Mouse (Mus musculus) central nervous system, embryonic 18 days (tissue): ENCODE results near the gene Cyp4f14. TPM values are rescaled to one million over a fixed set of nuclear protein-coding genes. Genes with fewer than 3 reads are reported as not detected.

Experiments
- polyA plus RNA-seq: library from polyadenylated mRNA; depleted of rRNA; stranded (reverse); fragments of >200 nt; gene quantifications from 2 replicates; pipeline ENCODE4 v1.2.3, GENCODE M21; 2012; rRNA removed

Gene Cyp4f14
- 0.21 and 0.33 TPM in 2 replicates for polyA plus RNA-seq

DNA sequence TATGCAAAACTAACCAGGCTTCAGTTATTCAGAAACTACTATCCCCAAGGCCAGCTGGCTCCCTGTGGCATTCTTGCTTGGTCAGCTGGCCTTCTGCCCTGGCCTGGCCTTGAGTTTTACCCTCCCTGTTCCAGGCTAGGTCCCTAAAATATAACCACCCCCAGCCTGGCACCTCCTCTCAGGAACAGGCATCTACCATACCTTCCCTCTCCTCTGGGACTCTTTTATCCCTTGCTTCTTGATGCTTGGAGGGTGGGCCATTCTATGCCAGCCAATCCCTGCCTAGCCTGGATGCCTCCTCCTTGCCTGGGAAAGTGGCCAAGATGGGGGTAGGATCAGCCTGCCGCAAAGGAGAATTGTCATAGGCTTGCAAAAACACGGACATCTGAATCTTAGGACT lies at the start of gene Cyp4f14:
Gene Cyp4f14, minus strand, starts transcription at position 212 of the 400 bp plus-strand sequence.

DNA sequence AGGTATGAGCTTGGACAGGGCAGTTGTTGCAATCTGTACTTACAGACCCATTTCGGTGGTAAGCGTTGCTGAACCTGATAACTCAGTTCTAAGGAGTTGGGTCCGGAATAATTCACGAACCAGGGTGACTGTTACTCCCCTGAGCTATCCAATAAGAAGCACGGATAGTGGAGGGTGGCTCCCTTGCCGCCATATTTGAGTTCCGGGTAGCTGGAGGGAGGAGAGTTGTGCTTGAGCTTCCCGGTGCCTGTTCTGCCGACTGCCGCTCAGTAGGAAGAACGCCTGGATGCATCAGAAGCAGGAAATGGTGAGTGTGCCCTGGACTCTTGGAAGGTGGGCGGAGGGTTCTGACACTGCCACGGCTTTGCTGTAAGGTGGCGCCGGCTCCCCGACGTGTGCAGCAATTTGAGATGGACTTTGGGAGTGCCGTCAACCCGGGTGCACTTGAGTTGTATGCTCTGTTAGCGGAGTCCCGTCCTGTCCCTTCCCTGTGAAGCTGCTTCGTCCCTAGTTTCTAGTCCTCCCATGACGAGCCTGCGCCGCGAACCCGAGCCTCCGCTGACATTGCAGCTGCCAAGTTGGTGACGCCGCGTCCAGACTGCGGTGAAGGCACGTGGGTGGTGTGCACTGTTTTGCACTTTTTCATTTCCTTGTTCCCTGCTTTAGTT lies 48.6 kb upstream of the Cyp4f14 start, which contains the start of gene Zfp472:
Gene Zfp472, plus strand, starts transcription at position 192 of the 668 bp plus-strand sequence.

DNA sequence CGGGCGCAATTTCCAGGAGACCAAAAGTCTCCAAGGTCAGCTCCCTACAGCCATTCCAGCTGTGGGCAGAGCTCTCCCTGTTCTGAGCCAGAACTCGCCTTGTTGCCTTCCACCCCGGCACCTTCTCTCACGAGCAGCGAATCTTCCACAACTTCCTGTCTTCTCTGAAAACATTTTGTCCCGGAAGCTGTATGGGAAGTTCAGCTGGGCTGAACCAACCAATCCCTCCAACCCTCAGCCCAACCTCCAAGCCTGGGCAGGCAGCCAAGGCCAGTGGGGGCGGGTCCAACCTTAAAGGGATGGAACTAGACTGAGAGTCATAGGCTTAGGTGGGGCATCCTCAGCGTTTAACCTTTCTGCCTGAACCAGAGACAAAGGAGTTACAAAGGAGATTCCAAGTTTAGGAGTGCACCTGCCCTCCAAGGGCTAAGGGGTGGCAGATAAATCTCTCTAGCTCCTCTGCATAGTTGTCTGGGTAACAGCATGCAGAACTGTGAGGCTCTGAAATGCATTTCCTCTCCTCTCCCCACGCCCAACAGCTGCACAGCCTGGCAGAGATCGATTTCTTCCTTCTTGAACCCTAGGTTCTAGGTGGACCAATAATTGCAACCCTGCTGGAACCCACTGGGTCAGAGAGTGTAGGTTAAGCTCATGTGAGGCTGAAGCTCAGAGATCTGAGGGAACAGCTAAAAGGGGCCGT lies 30.2 kb upstream of the Cyp4f14 start, which contains the start of gene Cyp4f13:
Gene Cyp4f13, minus strand, starts transcription at position 188 of the 700 bp plus-strand sequence.

DNA sequence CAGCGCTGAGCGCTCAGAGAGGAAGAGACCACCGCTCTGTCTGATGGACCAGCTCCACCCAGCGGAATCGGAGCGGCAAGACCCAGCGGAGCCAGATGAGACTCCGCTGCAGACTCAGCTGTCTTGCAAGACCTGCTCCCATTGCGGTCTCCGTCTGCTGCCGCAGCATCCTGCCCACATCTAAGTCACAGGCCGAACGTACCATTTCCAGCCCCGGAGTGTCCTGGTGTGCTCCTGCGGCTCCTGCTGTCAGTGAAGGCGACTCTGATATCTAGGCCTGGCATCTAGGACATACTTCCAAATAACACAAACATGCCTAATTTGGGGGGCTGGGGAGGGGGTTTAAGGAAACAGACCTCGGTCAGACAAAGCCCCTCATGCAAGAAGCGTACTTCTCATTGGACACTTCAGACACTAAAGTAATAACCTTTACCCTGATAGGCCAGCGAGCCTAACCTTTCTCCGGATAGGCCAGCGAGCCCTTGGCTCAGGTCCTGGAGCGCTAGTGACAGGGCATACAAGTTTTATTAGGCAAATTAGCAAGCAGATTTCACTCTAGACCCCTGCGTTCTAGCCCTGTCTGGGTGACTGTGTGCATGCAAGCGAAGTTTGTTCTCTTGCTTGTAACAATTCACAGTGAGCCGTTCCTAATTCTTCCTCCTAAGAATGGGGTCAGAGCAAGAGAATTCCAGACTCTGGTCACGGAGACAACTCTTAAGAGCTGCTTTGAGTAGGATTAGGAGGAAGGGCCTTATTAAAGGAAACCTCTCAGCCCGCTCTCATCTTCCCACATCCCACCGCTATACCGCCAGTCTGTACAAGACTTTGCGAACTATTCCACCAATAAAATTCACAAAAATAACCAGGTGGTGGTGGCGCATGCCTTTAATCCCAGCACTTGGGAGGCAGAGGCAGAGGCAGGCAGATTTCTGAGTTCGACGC lies 25.6 kb downstream of the Cyp4f14 start, which contains the start of gene Zfp870:
Gene Zfp870, minus strand, starts transcription at position 404 of the 942 bp plus-strand sequence.

Other genes starting within 250 kb of the Cyp4f14 start
- gene Cyp4f15, start 231.7 kb downstream of the Cyp4f14 start, polyA plus RNA-seq: 3.0 and 3.5 TPM in 2 replicates
- gene Zfp871, start 129.1 kb downstream of the Cyp4f14 start, polyA plus RNA-seq: 28.0 and 28.1 TPM in 2 replicates
- gene Zfp811, start 107.4 kb downstream of the Cyp4f14 start, polyA plus RNA-seq: 22.2 and 22.4 TPM in 2 replicates
- gene Zfp799, start 87.1 kb downstream of the Cyp4f14 start, polyA plus RNA-seq: 13.0 and 16.4 TPM in 2 replicates
- gene Zfp870, start 25.7 kb downstream of the Cyp4f14 start, polyA plus RNA-seq: 5.3 and 5.4 TPM in 2 replicates
- 11.2 and 13.3 TPM in 2 replicates for gene Cyp4f13, start 30.1 kb upstream of the Cyp4f14 start, polyA plus RNA-seq
- gene Zfp472, start 48.5 kb upstream of the Cyp4f14 start, polyA plus RNA-seq: 4.6 and 4.9 TPM in 2 replicates
- 14.3 and 14.7 TPM in 2 replicates for gene Zfp952, start 75.8 kb upstream of the Cyp4f14 start, polyA plus RNA-seq
- 14.8 and 15.6 TPM in 2 replicates for gene Zfp763, start 116.1 kb upstream of the Cyp4f14 start, polyA plus RNA-seq
- gene 4921501E09Rik, start 150.7 kb upstream of the Cyp4f14 start, polyA plus RNA-seq: not detected in 2 replicates
- gene Zfp563, start 172.0 kb upstream of the Cyp4f14 start, polyA plus RNA-seq: 18.3 and 21.0 TPM in 2 replicates
- gene Morc2b, start 222.3 kb upstream of the Cyp4f14 start, polyA plus RNA-seq: 0.44 and 0.59 TPM in 2 replicates